Mouse (Mus musculus) spleen, postnatal 4 days (tissue): ENCODE data around the gene Gm27179.
"Not testable (repeated sequence)": the region's sequence is repeated elsewhere in the genome, so short reads cannot be mapped to it uniquely, and the experiment has no call there.

Source experiments
- DNase-seq, 2 experiments: peaks; one replicate each; pipeline ENCODE4 v3.0.0; 2022; ENCODE audit warnings: low spot score in 2 of 2

The Gm27179 gene

GRCm38 (mm10) chr14:69473322-69473721, 39.0 kb downstream of the Gm27179 start:
- DNase-seq = not testable (repeated sequence)

GRCm38 (mm10) chr14:69470122-69470708, 42.1 kb downstream of the Gm27179 start:
- not testable (repeated sequence) for DNase-seq

GRCm38 (mm10) chr14:69467612-69468366, 44.6 kb downstream of the Gm27179 start:
- not testable (repeated sequence) for DNase-seq

- DNase-seq = not testable (repeated sequence)
Observed at GRCm38 (mm10) chr14:69464465-69464864, 47.9 kb downstream of the Gm27179 start.
